Mouse (Mus musculus) monocyte, adult 2 months (primary cell): ENCODE results near the gene Btbd35f10.
"Not testable (repeated sequence)": the region's sequence is repeated elsewhere in the genome, so short reads cannot be mapped to it uniquely, and the experiment has no call there.

Experiments used
- DNase-seq, 2 experiments: peaks; one replicate each; pipeline ENCODE4 v3.0.0; 2022; ENCODE audit warnings: low spot score in 2 of 2, low read depth in 1 of 2

Gene Btbd35f10

GRCm38 (mm10) chrX:3752785-3753184 lies at the start of gene Btbd35f10:
Gene Btbd35f10 (minus strand): TSS chrX:3752885.
- DNase-seq: not testable (repeated sequence)
